Mouse (Mus musculus): ENCODE data around the gene Fezf1.

Fezf1 gene

DNA sequence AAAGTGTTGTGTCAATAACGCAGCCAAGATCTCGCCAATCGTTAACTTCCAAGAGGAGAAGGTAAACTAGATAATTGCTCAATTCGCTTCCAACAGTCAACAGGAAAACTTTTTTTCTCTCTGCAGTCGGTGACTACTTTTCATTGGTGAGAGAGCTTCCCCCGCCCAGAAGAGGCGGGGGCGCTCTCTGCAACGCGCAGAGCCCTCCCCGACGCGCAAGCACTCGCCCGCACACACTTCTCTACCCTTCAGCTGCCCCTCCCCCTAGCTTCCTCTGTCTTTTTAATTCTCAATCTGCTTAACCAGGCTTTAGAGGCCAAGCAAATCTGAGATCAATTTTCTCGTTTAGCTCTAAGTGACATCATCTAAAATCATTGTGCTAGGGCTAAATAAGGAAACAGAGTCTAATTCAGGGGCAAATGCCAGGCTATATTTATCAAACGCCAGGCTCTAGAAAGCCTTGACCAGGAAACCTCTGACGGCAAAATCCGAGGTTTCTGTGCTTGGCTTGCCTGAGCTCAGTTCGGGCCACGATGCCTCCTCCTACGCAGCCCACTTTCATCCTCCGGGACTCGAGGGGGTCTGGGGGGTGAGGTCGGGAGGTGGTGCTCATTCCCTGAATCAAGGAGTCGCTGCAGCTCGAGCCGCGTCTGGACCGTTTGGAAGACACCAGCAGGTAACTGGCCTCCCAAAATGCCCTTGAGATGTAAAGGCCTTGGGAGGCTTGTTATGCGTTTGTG, at the start of gene Fezf1:
Gene Fezf1, minus strand, starts transcription at position 50 of the 740 bp plus-strand sequence.
- DNase-seq (ENCODE audit: low read depth, low spot score), result no peak

DNA sequence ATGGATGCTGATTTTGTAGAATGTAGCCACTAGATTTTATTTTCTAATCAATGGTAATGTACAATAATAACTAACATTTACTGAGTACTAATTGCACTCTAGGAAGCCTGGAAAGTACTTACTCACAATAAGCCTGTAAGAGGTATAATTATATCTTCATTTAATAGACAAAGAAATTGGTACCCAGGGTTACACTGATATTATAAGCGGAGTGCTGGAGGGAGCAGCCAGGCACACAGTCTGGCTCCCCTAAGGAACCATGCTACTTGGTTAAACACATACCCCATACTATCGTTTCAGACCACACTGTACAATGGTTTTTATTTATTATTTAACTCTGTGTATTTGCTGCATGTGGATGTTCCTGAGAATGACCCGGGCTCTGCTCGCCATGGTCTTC, 46.5 kb upstream of the Fezf1 start:
- DNase-seq (ENCODE audit: low read depth, low spot score), result no peak

DNA sequence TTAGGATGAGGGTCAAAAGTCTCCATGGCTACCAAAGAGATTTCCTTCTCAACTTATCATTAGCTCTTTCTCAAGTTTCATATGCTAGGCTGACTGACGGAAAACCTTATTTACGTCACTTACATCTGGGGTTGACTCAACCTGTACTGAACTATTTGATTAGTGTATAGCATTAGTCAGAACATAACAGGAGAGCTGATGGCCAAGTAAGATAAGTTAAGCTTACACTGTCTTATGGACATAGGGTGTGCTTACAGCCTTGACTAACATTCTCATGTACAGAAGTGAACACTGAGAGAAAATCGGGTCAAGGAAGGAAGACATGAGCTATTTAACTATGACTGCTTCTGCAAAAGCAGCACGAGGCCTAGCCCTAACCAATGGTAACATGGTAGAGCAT, 40.6 kb upstream of the Fezf1 start:
- DNase-seq (ENCODE audit: low read depth, low spot score), result no peak

DNA sequence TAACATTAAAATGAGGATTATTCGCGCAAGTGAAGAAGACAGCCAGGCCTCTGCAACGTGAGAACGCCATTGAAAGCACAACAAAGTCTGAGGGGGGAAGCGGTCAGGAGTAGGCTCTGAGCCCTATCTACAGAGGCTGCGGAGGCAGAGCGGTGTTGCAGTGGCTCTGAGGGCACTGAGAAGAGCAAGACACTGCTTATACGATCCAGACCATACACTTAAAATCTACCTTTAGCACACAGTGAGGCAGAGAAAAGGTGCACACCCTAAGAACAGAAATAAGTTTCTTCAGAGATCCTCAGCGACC, 33.3 kb upstream of the Fezf1 start:
- DNase-seq (ENCODE audit: low read depth, low spot score), result no peak

DNA sequence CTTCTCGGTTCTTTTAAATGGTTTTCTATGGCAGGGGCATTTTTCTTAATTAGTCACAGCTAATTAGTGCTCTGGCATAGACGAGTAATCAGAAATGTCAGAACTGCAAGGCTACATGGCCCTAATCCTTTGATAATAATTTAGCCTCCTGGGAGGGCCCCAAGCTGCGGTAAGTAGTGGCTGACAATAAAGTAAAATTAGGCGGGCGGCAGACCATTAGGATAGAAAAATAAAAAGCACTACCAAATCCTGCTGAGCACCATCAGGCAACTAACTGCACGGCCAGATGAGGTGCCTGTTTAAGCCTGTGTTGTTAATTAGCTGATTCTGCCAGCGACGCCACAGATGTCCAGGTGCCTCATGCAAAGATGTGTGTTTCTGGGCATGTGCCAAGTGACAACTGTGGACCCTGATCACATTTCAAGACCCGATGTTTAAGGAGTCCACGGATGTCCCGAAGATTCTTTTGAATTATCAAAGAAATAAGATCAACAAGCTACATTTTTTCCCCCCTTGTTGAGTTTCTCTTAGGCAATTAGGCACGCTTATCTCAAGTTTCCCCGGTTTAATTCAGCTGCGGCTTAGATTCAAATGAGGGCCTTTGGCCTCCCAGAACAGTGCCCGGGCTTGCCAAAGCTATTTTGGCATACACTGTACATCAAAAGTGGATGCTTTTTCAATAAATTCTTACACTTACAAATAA, 32.8 kb upstream of the Fezf1 start:
- no peak for DNase-seq (ENCODE audit: low read depth, low spot score)

DNA sequence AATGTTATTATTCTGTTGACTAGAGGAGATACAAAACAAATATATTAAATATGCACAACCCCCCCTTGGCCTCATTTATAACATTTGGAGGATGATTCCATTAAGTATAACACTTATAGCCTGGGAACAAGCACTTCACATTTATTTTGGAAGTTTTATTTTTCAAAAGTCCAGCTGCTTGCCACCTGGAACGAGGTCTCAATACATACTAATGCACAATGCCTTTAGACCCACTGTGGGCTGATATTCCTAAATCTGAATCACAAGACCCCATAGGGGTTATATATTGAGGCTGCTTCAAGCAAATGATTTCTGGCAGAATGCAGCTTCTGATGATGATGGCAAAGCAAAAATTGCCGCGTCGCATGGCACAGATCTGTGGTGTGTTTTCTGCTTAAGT, 25.3 kb upstream of the Fezf1 start:
- no peak for DNase-seq (ENCODE audit: low read depth, low spot score)

DNA sequence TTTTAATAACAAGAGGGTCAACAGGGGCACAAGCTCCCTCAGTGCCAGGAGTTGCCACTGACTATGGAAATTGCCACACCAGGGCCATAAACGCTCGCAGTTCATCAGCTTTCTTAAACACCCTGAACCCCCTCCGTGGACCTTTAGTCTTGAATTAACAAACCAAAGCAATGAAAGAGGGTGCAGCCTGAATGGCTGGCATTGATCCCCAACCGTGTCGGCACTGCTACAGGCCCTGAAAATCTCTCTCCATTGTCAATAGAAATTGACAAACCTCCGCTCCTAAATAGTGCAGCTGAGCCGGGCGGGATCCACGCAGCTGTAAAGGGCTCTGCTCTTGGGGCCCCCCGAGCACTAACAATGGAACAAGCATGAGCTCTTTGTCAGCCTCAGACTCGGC, 24.8 kb upstream of the Fezf1 start:
- no peak for DNase-seq (ENCODE audit: low read depth, low spot score)

DNA sequence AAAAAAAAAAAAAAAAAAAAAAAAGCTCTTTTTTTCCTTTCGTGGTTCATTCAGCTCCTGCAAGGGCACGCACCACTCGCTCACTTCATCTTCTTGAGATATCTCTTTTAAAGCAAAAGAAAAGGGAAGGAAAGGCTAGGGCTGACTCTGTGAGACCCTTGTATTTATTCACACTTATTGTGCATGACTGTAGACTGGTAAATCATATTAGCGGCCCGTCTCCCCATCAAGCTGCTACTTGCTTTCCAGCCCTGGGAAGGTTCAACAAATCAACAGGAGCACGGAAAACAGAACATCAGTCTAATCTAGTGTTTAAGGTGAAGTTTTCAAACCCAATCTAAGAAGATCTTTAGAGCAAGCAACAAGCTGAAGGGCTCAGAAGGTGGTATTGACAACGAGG, 24.4 kb upstream of the Fezf1 start:
- DNase-seq (ENCODE audit: low read depth, low spot score), result no peak

DNA sequence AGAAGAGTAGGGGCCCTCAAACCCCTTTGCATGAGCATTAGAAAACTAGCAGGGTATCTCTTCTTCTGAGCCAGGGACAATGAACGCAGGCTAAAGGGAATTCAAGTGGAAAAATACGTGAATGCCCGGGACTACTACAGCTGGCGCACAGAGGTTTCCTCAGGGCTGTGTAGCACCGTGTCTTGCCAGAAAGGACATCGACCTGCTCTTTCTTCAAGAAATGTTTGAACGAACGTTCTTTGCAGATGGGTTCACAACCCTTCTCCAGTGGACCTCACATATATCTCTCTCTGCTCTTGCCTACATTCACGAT, 12.5 kb upstream of the Fezf1 start:
- no peak for DNase-seq (ENCODE audit: low read depth, low spot score)

DNA sequence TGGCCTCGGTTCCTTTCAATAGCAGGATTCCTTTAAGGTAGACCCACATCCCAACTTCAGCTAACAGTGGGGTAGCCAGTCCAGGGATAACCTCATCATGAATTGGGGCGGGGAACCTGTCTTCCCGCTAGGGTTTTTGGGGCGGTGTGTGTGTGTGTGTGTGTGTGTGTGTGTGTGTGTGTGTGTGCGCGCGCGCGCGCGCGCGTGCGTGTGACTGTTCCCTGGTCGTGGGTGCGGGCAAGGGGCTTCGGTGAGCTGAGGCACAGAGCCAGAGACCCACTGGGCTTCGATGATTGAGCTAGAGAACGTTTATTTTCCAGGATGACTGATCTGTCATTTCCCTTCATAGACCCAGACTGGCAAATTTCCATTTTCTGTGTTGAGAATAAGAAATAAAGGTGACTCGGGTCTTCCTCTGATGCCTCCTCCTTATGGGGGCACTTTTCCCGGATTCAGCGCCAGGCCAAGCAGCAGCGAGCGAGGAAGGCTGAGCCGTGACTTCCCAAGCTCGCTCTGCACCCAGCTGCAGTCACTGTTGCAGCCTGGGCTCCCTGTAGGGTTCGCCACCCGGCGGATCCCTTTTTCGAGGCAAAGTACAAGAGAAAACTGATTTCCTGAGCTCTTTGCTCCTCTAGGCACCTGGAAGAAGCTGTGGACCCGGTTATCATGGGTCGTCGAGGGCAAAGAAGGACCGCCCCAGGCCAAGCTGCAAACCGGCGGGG, 12.0 kb upstream of the Fezf1 start:
- DNase-seq (ENCODE audit: low read depth, low spot score), result no peak

DNA sequence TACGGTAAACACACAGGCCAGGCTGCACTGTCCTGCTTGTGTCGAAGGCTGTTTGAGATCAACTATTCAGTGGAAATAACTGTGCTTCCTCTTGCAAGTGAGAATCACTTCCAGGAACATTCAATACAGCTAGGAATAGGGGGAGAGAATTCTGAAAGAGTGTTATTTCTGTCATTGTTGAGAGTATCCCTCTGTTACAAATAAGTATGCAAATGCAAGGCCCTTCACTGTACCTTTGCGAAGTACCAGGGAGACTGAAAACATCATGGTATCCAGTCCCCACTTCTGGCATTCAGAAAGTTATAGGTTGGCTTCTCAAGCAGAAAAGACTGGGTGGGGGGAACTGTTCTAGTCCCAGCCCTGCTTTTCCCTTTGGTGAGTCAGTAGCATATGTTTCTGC, 9.8 kb upstream of the Fezf1 start:
- no peak for DNase-seq (ENCODE audit: low read depth, low spot score)

DNA sequence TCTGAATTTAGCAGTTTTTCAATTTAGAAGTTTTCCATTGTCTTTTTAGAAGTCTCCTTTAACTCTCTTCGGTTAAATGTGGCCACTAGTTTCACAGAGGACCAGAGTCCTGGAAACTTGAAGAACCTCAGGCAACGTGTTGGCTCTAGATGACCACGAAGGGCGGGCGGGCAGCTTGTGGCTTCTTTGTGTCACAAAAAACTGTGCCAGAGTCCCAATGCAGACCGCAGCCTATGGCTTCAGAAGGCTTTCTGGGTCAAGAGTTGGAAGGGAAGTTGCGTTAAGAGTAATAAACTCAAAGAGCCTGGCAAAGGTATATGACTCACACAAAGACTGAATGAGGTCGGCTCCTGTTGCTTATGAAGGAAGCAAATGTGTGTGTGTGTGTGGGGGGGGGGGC, 7.0 kb upstream of the Fezf1 start:
- no peak for DNase-seq (ENCODE audit: low read depth, low spot score)

DNA sequence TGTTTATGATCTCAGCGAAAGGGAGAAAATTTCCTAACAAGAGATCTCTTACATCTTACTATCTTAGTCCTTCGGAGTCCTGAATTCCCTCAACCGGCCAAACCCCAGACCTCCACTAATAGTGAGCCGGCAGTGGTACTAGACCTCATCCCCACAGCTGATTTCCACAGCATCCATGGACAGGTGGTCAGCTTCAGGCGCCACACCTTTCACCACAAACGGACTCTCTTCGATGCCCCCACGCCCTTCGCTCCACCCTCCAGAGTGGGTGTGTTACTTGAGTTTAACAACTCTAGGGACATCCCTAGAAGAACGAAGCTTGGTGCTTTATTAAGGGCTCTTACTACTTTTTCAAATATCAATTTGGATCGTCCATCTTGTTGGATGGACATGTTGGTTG, 6.5 kb upstream of the Fezf1 start:
- no peak for DNase-seq (ENCODE audit: low read depth, low spot score)

DNA sequence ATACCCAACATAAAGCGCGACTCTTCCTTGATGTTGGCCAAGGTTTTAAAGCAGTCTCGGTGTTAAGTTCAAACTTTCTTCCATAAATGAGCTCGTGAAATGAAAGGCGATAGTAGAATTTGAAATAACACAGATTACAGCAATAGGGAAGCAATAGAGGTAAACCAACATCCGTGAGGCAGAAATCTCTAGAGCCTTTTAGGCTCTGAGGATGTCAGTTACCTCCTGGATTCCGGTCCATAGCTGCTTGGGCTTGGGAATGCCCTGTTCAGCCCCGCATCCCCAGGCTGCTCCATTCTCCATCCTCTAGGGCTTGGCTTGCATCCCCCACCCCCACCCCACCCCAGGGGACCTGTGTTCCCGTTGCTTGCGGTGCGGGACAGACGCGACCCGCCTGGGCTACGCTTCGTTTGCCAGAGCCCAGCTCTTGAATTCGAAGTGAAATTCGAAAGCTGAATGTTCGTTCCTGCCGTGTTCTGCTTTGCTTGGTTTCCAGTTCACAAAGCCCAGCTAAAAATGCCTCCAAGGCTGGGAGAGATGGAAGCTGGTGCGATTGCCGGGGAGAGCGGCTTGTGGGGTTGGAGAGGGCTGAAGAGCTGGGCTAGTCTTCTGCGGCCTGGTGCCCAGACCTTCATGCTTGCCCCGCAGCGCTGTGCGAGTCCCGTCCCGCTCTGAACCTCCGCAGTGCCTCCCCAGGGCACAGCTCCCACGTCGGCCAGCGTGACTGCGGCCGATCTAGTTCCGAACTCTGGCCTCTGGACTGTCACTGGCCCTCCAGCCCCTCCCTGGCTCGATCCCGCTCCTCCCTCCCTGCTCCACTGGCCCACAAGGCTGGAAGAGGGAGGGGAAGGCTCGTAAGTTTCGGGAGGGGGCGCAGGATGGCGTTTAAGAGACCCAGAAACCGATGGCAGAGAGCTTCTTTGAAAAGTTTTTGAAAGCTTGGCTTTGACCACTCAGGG, 5.5 kb upstream of the Fezf1 start:
- no peak for DNase-seq (ENCODE audit: low read depth, low spot score)

DNA sequence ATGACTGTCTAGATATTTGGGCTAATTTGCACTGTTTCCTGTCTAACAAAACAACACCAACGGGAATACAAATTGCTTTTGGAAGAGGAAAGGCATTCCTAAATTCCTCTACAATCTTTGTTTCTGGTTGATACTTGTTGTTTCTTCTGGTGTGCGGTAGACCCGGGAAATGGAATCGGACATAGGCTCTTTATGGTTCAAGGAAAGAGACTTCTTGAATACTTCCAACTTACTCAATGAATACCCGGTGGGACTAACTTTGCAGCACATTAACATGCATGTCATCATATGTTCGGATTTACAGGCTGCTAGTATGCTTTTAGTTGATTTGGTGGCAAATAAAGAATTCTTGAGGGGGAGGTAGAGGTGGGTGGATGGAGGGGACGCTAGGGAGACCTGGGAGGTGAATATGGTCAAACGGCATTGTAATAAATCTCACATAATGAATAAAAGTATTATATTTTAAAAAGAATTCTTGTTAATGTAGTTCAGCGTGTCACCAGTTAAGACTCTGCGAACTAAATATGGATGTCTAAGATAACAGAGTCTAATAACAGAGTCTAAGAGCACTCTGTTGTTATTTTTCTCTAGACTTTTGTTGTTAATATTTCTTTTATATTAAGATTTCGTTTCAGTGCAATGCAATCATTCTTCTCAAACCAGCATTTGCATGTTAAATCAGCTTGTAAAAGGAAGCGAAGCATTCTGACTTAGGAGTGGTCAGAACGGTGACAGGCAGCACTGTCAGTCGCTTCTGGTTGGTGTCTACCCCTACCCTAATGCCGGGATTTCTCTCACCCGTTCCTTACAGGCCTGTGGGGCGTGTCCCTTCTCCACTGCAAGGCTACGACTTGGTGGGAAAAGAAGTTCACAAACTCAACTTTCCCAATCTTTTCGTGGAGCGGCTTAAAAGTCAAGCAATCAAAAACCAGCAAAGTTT, 4.3 kb upstream of the Fezf1 start:
- DNase-seq (ENCODE audit: low read depth, low spot score), result no peak

DNA sequence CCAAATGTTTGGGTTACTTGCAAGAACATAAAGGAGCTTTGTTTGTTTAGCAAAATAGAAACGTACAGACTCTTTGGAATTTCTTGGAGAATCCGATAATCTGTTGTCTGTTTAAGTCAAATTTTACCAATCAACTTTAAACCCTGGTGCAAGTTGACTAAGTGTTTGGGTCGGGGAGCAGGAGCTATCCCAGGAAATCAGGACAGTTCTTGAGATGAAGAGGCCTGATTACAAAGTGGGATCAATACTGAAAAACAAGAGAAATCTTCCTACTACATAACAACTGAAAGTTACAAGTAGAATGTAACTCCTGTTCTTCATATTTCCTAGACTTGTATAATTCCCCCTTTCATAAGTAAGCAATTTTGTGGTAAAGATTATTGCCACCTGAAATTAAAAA, 3.3 kb upstream of the Fezf1 start:
- no peak for DNase-seq (ENCODE audit: low read depth, low spot score)

DNA sequence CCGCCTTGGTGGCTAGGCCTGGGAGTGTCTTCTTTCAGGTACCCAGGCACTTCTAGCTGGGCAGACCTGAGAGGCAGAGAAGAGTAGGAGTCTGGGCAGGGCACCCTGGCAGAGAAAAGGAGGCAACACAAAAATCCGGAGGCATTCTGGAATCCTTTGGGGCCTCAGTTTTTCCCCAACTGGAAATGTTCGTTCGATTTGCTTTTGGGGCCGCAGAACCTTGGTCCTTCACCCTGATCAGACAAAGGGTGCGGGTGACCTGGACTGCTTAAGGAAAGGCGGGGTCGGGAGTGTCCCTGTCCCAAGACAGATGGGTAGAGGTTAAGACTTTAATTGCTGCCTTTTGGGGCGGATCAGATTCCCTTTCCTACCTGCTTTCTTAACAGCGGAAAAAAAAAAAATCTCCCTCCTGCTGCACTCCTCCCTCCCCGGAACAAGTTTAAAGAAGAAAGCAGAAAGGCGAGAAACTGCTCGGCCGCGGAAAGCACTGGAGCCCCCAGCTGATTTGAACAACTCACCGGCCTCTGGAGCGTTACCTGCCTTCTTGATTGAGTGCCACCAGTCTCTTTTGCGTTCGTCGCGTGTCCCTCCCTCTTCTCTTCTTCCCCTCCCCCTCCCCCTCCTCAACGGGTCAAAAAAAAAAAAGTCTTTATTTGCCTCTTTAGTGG, 2.3 kb upstream of the Fezf1 start:
- no peak for DNase-seq (ENCODE audit: low read depth, low spot score)

DNA sequence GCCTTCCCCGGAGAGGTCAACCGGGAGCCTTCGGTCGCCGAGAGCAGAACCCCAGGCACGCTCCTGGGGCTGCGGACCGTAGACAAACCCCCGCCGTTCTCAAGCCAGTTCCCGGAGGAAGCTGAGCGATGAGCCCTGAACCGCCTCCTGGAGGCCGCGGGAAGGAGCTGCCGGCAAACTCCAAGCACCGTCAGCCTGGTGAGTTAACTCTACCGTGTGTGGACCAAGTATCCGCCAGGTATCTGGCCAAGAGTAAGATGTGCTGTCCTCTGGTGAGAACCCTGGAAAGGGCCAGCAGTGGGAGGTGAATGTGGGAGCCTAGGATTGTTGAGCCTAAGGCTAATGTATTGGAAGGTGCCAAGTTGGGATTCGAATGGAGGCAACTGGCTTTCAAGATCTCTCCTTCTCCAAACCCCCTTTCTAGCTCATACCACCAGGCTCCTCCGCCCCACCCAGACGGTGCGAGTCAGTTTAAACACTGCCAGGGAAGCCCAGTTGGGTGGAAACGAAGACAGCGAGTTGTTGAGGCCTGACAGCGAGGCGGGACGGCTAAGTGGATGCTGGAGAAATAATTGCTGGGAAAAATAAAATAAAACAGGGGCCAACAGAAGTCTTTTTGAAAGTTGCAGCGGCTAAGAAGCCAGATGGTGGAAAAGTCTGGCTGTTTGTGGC, 1.6 kb upstream of the Fezf1 start:
- no peak for DNase-seq (ENCODE audit: low read depth, low spot score)

DNA sequence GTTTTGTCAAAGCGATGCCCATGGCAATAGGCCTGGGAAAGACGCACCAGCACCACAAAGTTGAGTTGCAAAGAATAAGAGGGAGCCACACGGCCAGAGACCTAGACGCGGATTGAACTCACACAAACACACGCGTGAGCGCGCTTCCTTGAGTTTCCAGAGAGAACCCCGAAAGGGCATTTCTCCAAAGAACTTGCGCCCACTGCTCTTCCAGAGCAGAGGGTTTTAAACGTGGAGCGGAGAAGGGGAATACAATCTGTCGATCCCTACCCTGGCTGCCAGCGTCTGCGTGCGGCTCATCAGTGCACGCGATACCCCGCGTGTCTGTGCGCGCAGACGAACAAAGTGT, 865 bp upstream of the Fezf1 start:
- no peak for DNase-seq (ENCODE audit: low read depth, low spot score)
